Mouse (Mus musculus) MEL (cell line): ENCODE data around the gene Mmp15.

Source experiments
- CHD1 ChIP-seq: IDR thresholded peaks from 2 replicates; pipeline ENCODE4 v1.6.1; 2012; ENCODE audit warnings: low read depth, mild to moderate bottlenecking, inconsistent platforms, low read length, improper control_type of control experiment
- CTCF ChIP-seq, 3 experiments: IDR thresholded peaks in 2 of 3; conservative IDR thresholded peaks in 1 of 3; 2 replicates each; pipeline ENCODE4 v1.5.1; 2011 to 2012; ENCODE audit warnings: low read length in 3 of 3, low read depth in 2 of 3, mild to moderate bottlenecking in 2 of 3, improper control_type of control experiment in 1 of 3, inconsistent platforms in 1 of 3, mixed read lengths in 1 of 3, moderate library complexity in 1 of 3; ENCODE audit not compliant: control insufficient read depth in 1 of 3, insufficient read depth in 1 of 3, poor library complexity in 1 of 3, severe bottlenecking in 1 of 3
- KAT2A ChIP-seq: conservative IDR thresholded peaks from 2 replicates; pipeline ENCODE4 v1.6.1; 2012; ENCODE audit warnings: low read depth, low read length, improper control_type of control experiment, inconsistent platforms
- MAFK ChIP-seq: IDR thresholded peaks from 2 replicates; pipeline ENCODE4 v1.6.1; 2011; ENCODE audit warnings: low read depth, mild to moderate bottlenecking, low read length, improper control_type of control experiment, borderline replicate concordance
- MAX ChIP-seq: IDR thresholded peaks from 2 replicates; pipeline ENCODE4 v1.6.1; 2011; ENCODE audit warnings: low read length, improper control_type of control experiment
- MXI1 ChIP-seq: IDR thresholded peaks from 2 replicates; pipeline ENCODE4 v1.6.1; 2011; ENCODE audit warnings: mild to moderate bottlenecking, low read depth, low read length, improper control_type of control experiment
- MYB ChIP-seq: IDR thresholded peaks from 2 replicates; pipeline ENCODE4 v1.6.1; 2011; ENCODE audit warnings: mild to moderate bottlenecking, low read depth, low read length, improper control_type of control experiment
- SMC3 ChIP-seq: IDR thresholded peaks from 2 replicates; pipeline ENCODE4 v1.6.1; 2011; ENCODE audit warnings: low read depth, low read length, improper control_type of control experiment
- TBP ChIP-seq: IDR thresholded peaks from 2 replicates; pipeline ENCODE4 v1.8.0; 2011; ENCODE audit warnings: low read depth, low read length, improper control_type of control experiment
- UBTF ChIP-seq: IDR thresholded peaks from 2 replicates; pipeline ENCODE4 v1.6.1; 2012; ENCODE audit warnings: low read depth, mild to moderate bottlenecking, inconsistent platforms, low read length, improper control_type of control experiment, moderate library complexity, borderline replicate concordance; ENCODE audit not compliant: insufficient read depth
- USF1 ChIP-seq: IDR thresholded peaks from 2 replicates; pipeline ENCODE4 v1.6.1; 2014; ENCODE audit warnings: low read depth, mild to moderate bottlenecking, inconsistent platforms, low read length, improper control_type of control experiment, moderate library complexity
- ZC3H11A ChIP-seq: IDR thresholded peaks from 2 replicates; pipeline ENCODE4 v1.6.1; 2012; ENCODE audit warnings: low read depth, mild to moderate bottlenecking, inconsistent platforms, low read length, improper control_type of control experiment

DNA sequence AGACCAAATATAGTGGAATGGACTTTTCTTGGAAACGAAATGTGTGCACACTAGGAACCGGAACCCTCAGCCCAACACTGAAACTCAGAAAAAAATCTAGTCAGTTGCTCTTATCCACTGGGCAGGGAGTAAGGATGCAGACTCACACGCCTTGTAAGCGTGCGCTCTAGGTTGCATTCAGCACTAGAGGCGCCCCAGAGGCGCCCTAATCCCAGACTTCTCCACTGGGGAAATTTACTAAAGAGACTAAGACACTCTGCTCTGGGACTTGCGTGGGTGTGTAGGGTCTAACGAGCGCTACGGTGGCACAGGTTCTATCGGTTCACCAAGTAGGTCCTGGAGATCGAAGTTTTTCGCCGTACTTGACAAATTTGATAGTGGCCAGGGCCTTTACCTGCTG is 607 bp upstream of the Mmp15 start:
- no peak for TF ChIP-seq SMC3
- TF ChIP-seq CTCF (IDR thresholded peaks at IDR 0.05 in 2 of 3, conservative IDR thresholded peaks at IDR 0.05 in 1 of 3; ENCODE audit: control insufficient read depth in 1 of 3, insufficient read depth in 1 of 3, low read depth in 2 of 3, low read length in 3 of 3, poor library complexity in 1 of 3, severe bottlenecking in 1 of 3): no peak
- no peak for TF ChIP-seq TBP
- TF ChIP-seq MAFK: no peak
- TF ChIP-seq KAT2A: no peak
- TF ChIP-seq CHD1: no peak
- no peak for TF ChIP-seq MYB
- TF ChIP-seq USF1: no peak
- no peak for TF ChIP-seq UBTF
- no peak for TF ChIP-seq MXI1
- TF ChIP-seq MAX: no peak
- no peak for TF ChIP-seq ZC3H11A
